Mouse (Mus musculus) midbrain, embryonic 12.5 days (tissue): ENCODE measurements around the gene Kdm2b. TPM values are rescaled to one million over a fixed set of nuclear protein-coding genes. Genes with fewer than 3 reads are reported as not detected.
A peak's percentile ranks its signal among the peaks of the same experiment; 100 is the strongest.

ENCODE experiments used
- ATAC-seq: fragments of 200-750 bp; cut with Nextera tagmentation; 2 replicates; pipeline ENCODE4 v1.8.0; 2017; ENCODE audit warnings: low read depth, moderate TSS enrichment, moderate library complexity; ENCODE audit not compliant: low FRiP score
- H3K27ac ChIP-seq: fragments of 300-500 bp; sonication (generic); replicated peaks from 2 replicates; pipeline ENCODE4 v1.5.1; 2016; ENCODE audit warnings: mild to moderate bottlenecking
- H3K27me3 ChIP-seq: fragments of 300-500 bp; sonication (generic); 2 replicates; pipeline ENCODE4 v1.6.1; 2016; ENCODE audit warnings: mild to moderate bottlenecking
- H3K36me3 ChIP-seq: fragments of 300-500 bp; sonication (generic); 2 replicates; pipeline ENCODE4 v1.6.1; 2016
- H3K4me1 ChIP-seq: fragments of 300-500 bp; sonication (generic); 2 replicates; pipeline ENCODE4 v1.6.1; 2016
- H3K4me2 ChIP-seq: fragments of 300-500 bp; sonication (generic); replicated peaks from 2 replicates; pipeline ENCODE4 v1.6.1; 2016; ENCODE audit warnings: mild to moderate bottlenecking, moderate library complexity
- H3K4me3 ChIP-seq: fragments of 300-500 bp; sonication (generic); 2 replicates; pipeline ENCODE4 v1.5.1; 2016; ENCODE audit warnings: mild to moderate bottlenecking
- H3K9ac ChIP-seq: fragments of 300-500 bp; sonication (generic); replicated peaks from 2 replicates; pipeline ENCODE4 v1.6.1; 2016; ENCODE audit warnings: mild to moderate bottlenecking, moderate library complexity
- H3K9me3 ChIP-seq: fragments of 300-500 bp; sonication (generic); 2 replicates; pipeline ENCODE4 v1.6.1; 2016; ENCODE audit warnings: mild to moderate bottlenecking
- WGBS: fragments of 180-500 bp; shearing (Covaris S2); methylation state at CpG from one replicate; pipeline ENCODE4 v1.1.7; 2016; 5-methylcytosine and 5-hydroxymethylcytosine counted together
- polyA plus RNA-seq: library from polyadenylated mRNA; unstranded; fragments of >200 nt; fragmentation: Nextera tagmentation; extraction: Ambion mirVana; gene quantifications from 2 replicates; pipeline ENCODE4 v1.2.1, GENCODE M21; 2016

The Kdm2b gene
- polyA plus RNA-seq, 1 experiment from 2014 or later, result 108 TPM

GRCm38 (mm10) chr5:123008877-123009493 lies 19.4 kb upstream of the Kdm2b start:
- WGBS, result 79% methylated on average over 7 of the region's 7 CpGs

GRCm38 (mm10) chr5:123005716-123006592 lies 16.3 kb upstream of the Kdm2b start:
- H3K9ac ChIP-seq, result no peak overlapping the region
- H3K27me3 ChIP-seq, result no peaks in the 10 kb centered on the region
- 62% methylated on average over 19 of the region's 19 CpGs for WGBS
- no peaks in the 10 kb centered on the region for H3K36me3 ChIP-seq
- 0 out of 2 replicates have a peak overlapping the region, but pooled peaks have one; percentile 2 for H3K4me2 ChIP-seq
- H3K4me3 ChIP-seq, result no peak overlapping the region
- H3K4me1 ChIP-seq, result no peaks in the 10 kb centered on the region; the same call in 1 of the 2 replicates
- H3K9me3 ChIP-seq, result no peaks in the 10 kb centered on the region
- 0 out of 2 replicates have a peak overlapping the region, but pooled peaks have one; percentile 15 for H3K27ac ChIP-seq
- ATAC-seq, result no peak

More at GRCm38 (mm10) chr5:123008877-123009493, 19.4 kb upstream of the Kdm2b start:
- Histone ChIP-seq H3K9me3 (no peaks in the 10 kb centered on the region), H3K4me1 (no peaks in the 10 kb centered on the region), H3K27ac (no peak overlapping the region), H3K36me3 (no peaks in the 10 kb centered on the region), H3K9ac (no peak overlapping the region), H3K27me3 (no peaks in the 10 kb centered on the region), H3K4me2 (no peak overlapping the region), H3K4me3 (no peak overlapping the region)
- no peak for ATAC-seq

- H3K27ac ChIP-seq, result no peak overlapping the region
- no peak for ATAC-seq
- H3K9me3 ChIP-seq, result no peaks in the 10 kb centered on the region
- no peaks in the 10 kb centered on the region; the same call in 1 of the 2 replicates for H3K4me1 ChIP-seq
- WGBS, result 64% methylated on average over 1 of the region's 1 CpGs
- H3K9ac ChIP-seq, result no peak overlapping the region
- H3K4me2 ChIP-seq, result no peak overlapping the region
- H3K4me3 ChIP-seq, result no peak overlapping the region
- H3K36me3 ChIP-seq, result no peaks in the 10 kb centered on the region
- H3K27me3 ChIP-seq, result no peaks in the 10 kb centered on the region
Observed at GRCm38 (mm10) chr5:123000901-123001300, 11.3 kb upstream of the Kdm2b start.

- Histone ChIP-seq H3K4me1 (peaks cover 10% of the 10 kb centered on the region), H3K4me3 (no peak overlapping the region), H3K27me3 (no peaks in the 10 kb centered on the region), H3K27ac (no peak overlapping the region), H3K4me2 (no peak overlapping the region), H3K36me3 (no peaks in the 10 kb centered on the region), H3K9me3 (no peaks in the 10 kb centered on the region), H3K9ac (no peak overlapping the region)
- ATAC-seq, result no peak
- WGBS, result 92% methylated on average over 18 of the region's 18 CpGs
Observed at GRCm38 (mm10) chr5:122997205-122998204, 7.9 kb upstream of the Kdm2b start.

GRCm38 (mm10) chr5:122994910-122995309 lies 5.3 kb upstream of the Kdm2b start:
- 0% methylated on average over 1 of the region's 1 CpGs for WGBS
- no peak overlapping the region for H3K4me3 ChIP-seq
- no peak overlapping the region; the same call in 1 of the 2 replicates for H3K4me2 ChIP-seq

GRCm38 (mm10) chr5:122994303-122994846 lies 4.8 kb upstream of the Kdm2b start:
- H3K4me2 ChIP-seq, result no peak overlapping the region; the same call in none of the 2 replicates
- H3K27me3 ChIP-seq, result no peaks in the 10 kb centered on the region
- peak; percentile 87 for ATAC-seq
- WGBS, result 13% methylated on average over 5 of the region's 5 CpGs
- no peak overlapping the region for H3K9ac ChIP-seq
- H3K4me3 ChIP-seq, result no peak overlapping the region
- H3K36me3 ChIP-seq, result no peaks in the 10 kb centered on the region
- H3K4me1 ChIP-seq, result peaks cover 36% of the 10 kb centered on the region
- H3K27ac ChIP-seq, result no peak overlapping the region
- no peaks in the 10 kb centered on the region for H3K9me3 ChIP-seq

More at GRCm38 (mm10) chr5:122994910-122995309, 5.3 kb upstream of the Kdm2b start:
- Histone ChIP-seq H3K9me3 (no peaks in the 10 kb centered on the region), H3K4me1 (peaks cover 31% of the 10 kb centered on the region), H3K27ac (no peak overlapping the region), H3K9ac (no peak overlapping the region), H3K36me3 (no peaks in the 10 kb centered on the region), H3K27me3 (no peaks in the 10 kb centered on the region)
- no peak for ATAC-seq

GRCm38 (mm10) chr5:122993811-122994210 lies 4.2 kb upstream of the Kdm2b start:
- no peak for ATAC-seq
- Histone ChIP-seq H3K36me3 (no peaks in the 10 kb centered on the region), H3K27me3 (no peaks in the 10 kb centered on the region), H3K9ac (no peak overlapping the region), H3K9me3 (no peaks in the 10 kb centered on the region), H3K4me3 (no peak overlapping the region), H3K27ac (no peak overlapping the region), H3K4me2 (no peak overlapping the region; the same call in 1 of the 2 replicates), H3K4me1 (peaks cover 37% of the 10 kb centered on the region)
- 54% methylated on average over 2 of the region's 2 CpGs for WGBS

- 30% methylated on average over 5 of the region's 5 CpGs for WGBS
- H3K27me3 ChIP-seq, result no peaks in the 10 kb centered on the region
- peak overlapping the region; percentile 54 for H3K27ac ChIP-seq
- ATAC-seq, result no peak
- H3K4me2 ChIP-seq, result peak overlapping the region; percentile 97
- peak overlapping the region; percentile 34; the same call in 1 of the 2 replicates for H3K9ac ChIP-seq
- H3K4me3 ChIP-seq, result peak overlapping the region; percentile 75; the same call in 1 of the 2 replicates
- no peaks in the 10 kb centered on the region for H3K36me3 ChIP-seq
- H3K4me1 ChIP-seq, result peaks cover 53% of the 10 kb centered on the region
- H3K9me3 ChIP-seq, result no peaks in the 10 kb centered on the region
Observed at GRCm38 (mm10) chr5:122991350-122992004, 1.9 kb upstream of the Kdm2b start.

- Histone ChIP-seq H3K4me2 (peak overlapping the region; percentile 97), H3K27me3 (no peaks in the 10 kb centered on the region), H3K36me3 (no peaks in the 10 kb centered on the region), H3K9ac (peak overlapping the region; percentile 81), H3K4me1 (peaks cover 62% of the 10 kb centered on the region), H3K4me3 (peak overlapping the region; percentile 75), H3K9me3 (no peaks in the 10 kb centered on the region), H3K27ac (peak overlapping the region; percentile 54)
- no peak for ATAC-seq
- 6% methylated on average over 16 of the region's 16 CpGs for WGBS
Observed at GRCm38 (mm10) chr5:122990411-122991160, 963 bp upstream of the Kdm2b start.

GRCm38 (mm10) chr5:122989001-122989525 lies 560 bp downstream of the Kdm2b start:
- Histone ChIP-seq H3K4me2 (peak overlapping the region; percentile 97), H3K4me1 (peaks cover 63% of the 10 kb centered on the region), H3K9ac (peak overlapping the region; percentile 81), H3K27me3 (no peaks in the 10 kb centered on the region), H3K36me3 (no peaks in the 10 kb centered on the region), H3K9me3 (no peaks in the 10 kb centered on the region), H3K4me3 (peak overlapping the region; percentile 75), H3K27ac (peak overlapping the region; percentile 91)
- WGBS, result under 1% methylated on average over 39 of the region's 39 CpGs
- peak; percentile 35; the same call in 1 of the 2 replicates for ATAC-seq
